Mouse (Mus musculus) left cerebral cortex, adult 2 months (tissue): ENCODE data around the gene Map3k10. TPM values are rescaled to one million over a fixed set of nuclear protein-coding genes. Genes with fewer than 3 reads are reported as not detected.

Experiments
- DNase-seq, 2 experiments: peaks; one replicate each; pipeline ENCODE4 v3.0.0; 2021 to 2022; ENCODE audit warnings: low spot score in 2 of 2, mixed read lengths in 1 of 2; ENCODE audit errors: extremely low spot score in 1 of 2
- H3K27ac ChIP-seq: fragments of 200-600 bp; 2 replicates; pipeline ENCODE4 v1.8.1; 2022
- H3K4me3 ChIP-seq: fragments of 200-600 bp; 2 replicates; pipeline ENCODE4 v1.8.1; 2022
- CTCF ChIP-seq: fragments of 200-600 bp; IDR thresholded peaks from 2 replicates; pipeline ENCODE4 v1.8.1; 2022; ENCODE audit warnings: antibody characterized with exemption, mild to moderate bottlenecking, moderate library complexity
- intact Hi-C: fragments of 180-260 bp; cut with DNase I; formaldehyde crosslinking; loops from one replicate; pipeline ENCODE4 v1.15.1; 2025
- total RNA-seq, 2 experiments: library from RNA; stranded (reverse); gene quantifications; 2 replicates each; pipeline ENCODE4 v1.2.3; 2021

Gene Map3k10
- total RNA-seq, 2 experiments from 2014 or later, result 202 to 214 TPM

DNA sequence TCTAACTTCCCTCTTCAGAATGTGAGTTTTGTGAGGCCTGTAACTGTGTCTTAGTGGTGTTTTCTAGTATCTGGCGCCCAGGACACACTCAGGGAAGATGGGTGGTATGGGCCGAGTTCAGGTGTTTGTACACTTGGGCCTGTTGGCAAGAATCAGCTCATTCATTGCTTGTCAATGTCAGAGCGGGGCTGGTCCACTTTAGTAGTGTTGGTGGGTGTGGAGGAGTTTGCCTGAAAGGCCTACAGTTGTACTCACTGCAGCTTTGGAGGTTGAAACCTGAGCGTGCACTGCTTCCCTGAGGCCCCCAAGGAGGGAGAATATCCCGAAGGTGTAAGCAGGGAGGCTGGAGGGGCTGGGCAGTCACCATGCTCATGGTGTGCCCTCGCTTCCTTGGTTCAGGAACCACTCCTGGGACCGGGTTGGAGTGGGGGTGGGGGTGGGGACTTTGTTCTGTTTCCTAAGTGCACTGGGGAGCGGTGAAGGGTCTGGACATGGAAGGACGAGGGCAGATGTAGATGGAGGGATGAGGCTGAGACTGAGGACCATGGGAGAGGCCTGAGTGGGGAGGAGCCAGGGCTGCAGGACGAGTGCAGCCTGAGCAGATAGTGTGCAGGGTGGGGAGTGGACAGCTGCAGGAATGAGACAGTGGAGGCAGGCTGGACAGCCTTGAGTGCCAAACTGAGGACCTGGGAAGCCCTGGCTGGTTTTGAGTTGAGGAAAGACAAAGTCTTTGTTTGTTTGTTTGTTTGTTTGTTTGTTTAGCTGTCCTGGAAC lies 67.7 kb downstream of the Map3k10 start:
- intact Hi-C loops, result no loop called here
- no peak for DNase-seq
- Histone ChIP-seq H3K4me3 (no peak overlapping the region), H3K27ac (peak overlapping the region; percentile 73)
- no peak for TF ChIP-seq CTCF

Other genes with a start within 250 kb of the Map3k10 start
- 100 to 1,000 TPM; 153 to 162 TPM for gene Sptbn4, start 226.9 kb downstream of the Map3k10 start, total RNA-seq
- gene Blvrb, start 226.6 kb downstream of the Map3k10 start, total RNA-seq, result 10 to 100 TPM; 18.1 to 18.3 TPM
- 1 to 10 TPM; 3.3 TPM for gene Sertad3, start 200.8 kb downstream of the Map3k10 start, total RNA-seq
- 10 to 100 TPM; 18.8 to 21.7 TPM for gene Sertad1, start 187.7 kb downstream of the Map3k10 start, total RNA-seq
- under 1 TPM; 0.47 to 0.50 TPM for gene Prx, start 175.3 kb downstream of the Map3k10 start, total RNA-seq
- gene Hipk4, start 151.3 kb downstream of the Map3k10 start, total RNA-seq, result under 1 TPM in 1 of 2 experiments, not detected in 1; 0.16 TPM
- 100 to 1,000 TPM; 746 to 788 TPM for gene Pld3, start 121.4 kb downstream of the Map3k10 start, total RNA-seq
- gene 2310022A10Rik, start 121.4 kb downstream of the Map3k10 start, total RNA-seq, result 10 to 100 TPM; 25.9 to 27.1 TPM
- gene Akt2, start 83.0 kb downstream of the Map3k10 start, total RNA-seq, result 100 to 1,000 TPM; 115 to 116 TPM
- gene Ttc9b, start 20.7 kb downstream of the Map3k10 start, total RNA-seq, result 100 to 1,000 TPM in 1 of 2 experiments, 10 to 100 TPM in 1; 99.1 to 101 TPM
- gene Zfp607b, start 14.7 kb upstream of the Map3k10 start, total RNA-seq, result 10 to 100 TPM; 11.8 to 11.9 TPM
- gene Zfp60, start 56.8 kb upstream of the Map3k10 start, total RNA-seq, result 10 to 100 TPM; 31.9 to 35.0 TPM
- gene Zfp626, start 132.6 kb upstream of the Map3k10 start, total RNA-seq, result 1 to 10 TPM; 9.1 to 9.3 TPM
- gene Zfp59, start 164.0 kb upstream of the Map3k10 start, total RNA-seq, result 1 to 10 TPM; 4.1 to 5.0 TPM
- gene Zfp607a, start 182.9 kb upstream of the Map3k10 start, total RNA-seq, result 1 to 10 TPM; 1.7 to 2.2 TPM